Comparison of ENCODE assay signal across 22 mouse cellular contexts in genomic region chr19:42833126-42833525, GRCm38 (mm10). TPM values are rescaled to one million over a fixed set of nuclear protein-coding genes. Genes with fewer than 3 reads are reported as not detected.
DNase-seq lines count a peak whose midpoint lies in the region; ATAC-seq and TF ChIP-seq lines count a peak whose summit lies in the region.
"Had no signal": no experiment of that assay in that cellular context is flagged by ENCODE, and none has a peak within 500 bp of the region (broad histone marks: within the 10 kb centered on the region; RNA-seq: fewer than 3 reads in every experiment).

No protein-coding gene starts in this region.

- H3K9ac ChIP-seq in CH12.LX (ENCODE audit: insufficient read depth, low read depth): no peak overlapping the region
- H3K9ac ChIP-seq in ES-E14 (ENCODE audit: insufficient read depth, low read depth, low read length, poor library complexity, severe bottlenecking): no peak overlapping the region

- intact Hi-C loops in heart, postnatal 36 days (cut with DNase I): no loop called here

- H3K36me3 ChIP-seq in CH12.LX (replicated peaks in 1 of 2; ENCODE audit: control insufficient read depth in 1 of 2, insufficient read depth in 1 of 2, low read length in 1 of 2) (no peaks in the 10 kb centered on the region), ES-E14 (ENCODE audit: control insufficient read depth, insufficient read depth, low read length, poor library complexity, severe bottlenecking) (no peaks in the 10 kb centered on the region)
- H3K36me3 ChIP-seq: G1E had no signal

- no peaks in the 10 kb centered on the region for H3K27me3 ChIP-seq in CH12.LX (replicated peaks)

- H3K4me1 ChIP-seq in CH12.LX (ENCODE audit: control insufficient read depth in 1 of 2, insufficient read depth in 2 of 2): peaks cover 2 to 4% of the 10 kb centered on the region in 2 experiments; a peak in 1 of 4 replicates
- H3K4me1 ChIP-seq in ES-E14 (ENCODE audit: control insufficient read depth in 2 of 2, insufficient read depth in 2 of 2, low read length in 2 of 2, poor library complexity in 1 of 2): no peaks in the 10 kb centered on the region

- H3K9me3 ChIP-seq in CH12.LX (replicated peaks; ENCODE audit: low read length) (no peaks in the 10 kb centered on the region), ES-E14 (ENCODE audit: control insufficient read depth, insufficient read depth, low read depth, low read length) (no peaks in the 10 kb centered on the region)
- H3K9me3 ChIP-seq: G1E had no signal

- H3K27ac ChIP-seq in CH12.LX (ENCODE audit: insufficient read depth, low read depth) (no peak overlapping the region), ES-E14 (ENCODE audit: insufficient read depth, low read depth, low read length, poor library complexity, severe bottlenecking) (no peak overlapping the region)

- dilution Hi-C loops in CH12.LX (cut with MboI; ENCODE audit: extremely low pct_ligation_motif_present, extremely low pct_unique_long_range_greater_than_20kb, low sequenced_read_pairs): no loop called here

- in situ Hi-C loops in CH12.LX (cut with MboI; ENCODE audit: low pct_ligation_motif_present, low pct_unique_long_range_greater_than_20kb, low sequenced_read_pairs) (no loop called here), ES-E14 (cut with MboI; ENCODE audit: low sequenced_read_pairs in 2 of 2, unreplicated experiment in 2 of 2) (no loop called here)

- ATAC-seq in frontal cortex, adult (ENCODE audit: low TSS enrichment): no peak
- ATAC-seq: activated CD4-positive, CD25-positive, alpha-beta regulatory T cell, adult 4 months; CD4-positive, CD25-positive, alpha-beta regulatory T cell, adult 4 months; Patski had no signal

- TF ChIP-seq EP300 in CH12.LX (IDR thresholded peaks at IDR 0.05; ENCODE audit: low read length): no peak

- H3K4me2 ChIP-seq in CH12.LX (ENCODE audit: insufficient read depth, low read depth, poor library complexity, severe bottlenecking): no peak overlapping the region

- H3K4me3 ChIP-seq in CH12.LX (replicated peaks in 1 of 3; ENCODE audit: low read depth in 2 of 3, low read length in 2 of 3, poor library complexity in 1 of 3) (no peak overlapping the region), ES-E14 (ENCODE audit: insufficient read depth in 1 of 2, low read depth in 1 of 2, low read length in 2 of 2, poor library complexity in 1 of 2, severe bottlenecking in 1 of 2) (no peak overlapping the region)

- no peak for TF ChIP-seq POLR2A in CH12.LX (IDR thresholded peaks at IDR 0.05; ENCODE audit: low read depth, low read length)

- DNase-seq in heart, adult 11 months: peak; percentile 6
- DNase-seq in heart, postnatal 36 days: no peak
- DNase-seq in CH12.LX (ENCODE audit: extremely low read depth) (no peak), ES-E14 (ENCODE audit: low read depth, low spot score) (no peak)
- DNase-seq in left cerebral cortex, adult 8-10 months (ENCODE audit: low spot score in 2 of 2): no peak
- DNase-seq: adrenal gland, adult 2 months; adrenal gland, adult 8-10 months; adrenal gland, postnatal 10 days; adrenal gland, postnatal 14 days; adrenal gland, postnatal 25 days; adrenal gland, postnatal 36 days; B cell, adult 2 months; cerebellum, adult 11 months; cerebellum, adult 11-12 months; cerebellum, adult 18-20 months; cerebellum, adult 2 months; cerebellum, adult 8-10 months had no signal

- no peak for TF ChIP-seq CTCF in CH12.LX (conservative IDR thresholded peaks at IDR 0.05 in 1 of 2, IDR thresholded peaks at IDR 0.05 in 1 of 2; ENCODE audit: low read depth in 2 of 2, low read length in 2 of 2)

- no peak for TF ChIP-seq RAD21 in CH12.LX (IDR thresholded peaks at IDR 0.05; ENCODE audit: low read depth, low read length)

- H3K79me2 ChIP-seq in CH12.LX (replicated peaks; ENCODE audit: control insufficient read depth, extremely low read depth, insufficient read depth, poor library complexity, severe bottlenecking): no peaks in the 10 kb centered on the region

TF ChIP-seq in CH12.LX, 34 proteins besides CTCF, POLR2A, EP300 and RAD21:
- TF ChIP-seq TCF12 (IDR thresholded peaks at IDR 0.05; ENCODE audit: low read depth, low read length) (no peak), MAFK (IDR thresholded peaks at IDR 0.05; ENCODE audit: insufficient replicate concordance, low read length) (peak; percentile 57; the same call in 1 of the 2 replicates)

TF ChIP-seq in ES-E14, 5 proteins besides CTCF, POLR2A, EP300 and RAD21:
- TF ChIP-seq HCFC1 (IDR thresholded peaks at IDR 0.05; ENCODE audit: borderline replicate concordance, insufficient read depth, low read length) (no peak), MAFK (IDR thresholded peaks at IDR 0.05; ENCODE audit: insufficient read depth, low read depth, low read length) (peak; percentile 74; the same call in 1 of the 2 replicates)

RNA-seq across cellular contexts. Expression of gene Hps1, which starts 53.3 kb away (rescaled TPM):
- 1 to 10 TPM; 1.0 to 1.8 TPM for total RNA-seq in heart, postnatal 36 days (2021)
- 21.8 and 29.7 TPM in 2 replicates for total RNA-seq in CH12.LX (2012; rRNA removed)
- total RNA-seq in CH12.LX (2014; rRNA removed): 16.0 and 17.7 TPM in 2 replicates
- polyA plus RNA-seq in CH12.LX (2012; ENCODE audit: insufficient read length, low read depth): 21.4 and 22.6 TPM in 2 replicates
- total RNA-seq in ES-E14 (2012; rRNA removed): 13.1 and 17.3 TPM in 2 replicates
- total RNA-seq in left cerebral cortex, adult 8-10 months (2022): 10 to 100 TPM in 3 of 4 experiments, 1 to 10 TPM in 1; 7.9 to 16.7 (median 11.3) TPM
